Mouse (Mus musculus) left cerebral cortex, adult 18-20 months (tissue): Measurements from ENCODE around the gene Bri3bp. TPM values are rescaled to one million over a fixed set of nuclear protein-coding genes. Genes with fewer than 3 reads are reported as not detected.

Source experiments
- DNase-seq, 2 experiments: peaks; one replicate each; pipeline ENCODE4 v3.0.0; 2021 to 2022; ENCODE audit warnings: low spot score in 2 of 2, mixed read lengths in 1 of 2
- total RNA-seq, 2 experiments: library from RNA; stranded (reverse); gene quantifications; 2 replicates each; pipeline ENCODE4 v1.2.3; 2021

Bri3bp gene
- total RNA-seq, 2 experiments from 2014 or later: 91.8 to 96.3 TPM

GRCm38 (mm10) chr5:125448026-125448425, 6.7 kb downstream of the Bri3bp start:
- no peak for DNase-seq

- DNase-seq: no peak
Measured at GRCm38 (mm10) chr5:125448631-125449030, 7.3 kb downstream of the Bri3bp start.

GRCm38 (mm10) chr5:125449306-125449705, 7.9 kb downstream of the Bri3bp start:
- peak in 1 of 2 experiments; percentile 55 for DNase-seq

- no peak for DNase-seq
Measured at GRCm38 (mm10) chr5:125452573-125452972, 11.2 kb downstream of the Bri3bp start.

GRCm38 (mm10) chr5:125456100-125456499, 14.7 kb downstream of the Bri3bp start:
- DNase-seq: no peak

- DNase-seq: no peak
Measured at GRCm38 (mm10) chr5:125457538-125457937, 16.2 kb downstream of the Bri3bp start.

GRCm38 (mm10) chr5:125460574-125460973, 19.2 kb downstream of the Bri3bp start:
- no peak for DNase-seq

GRCm38 (mm10) chr5:125461868-125462445, 20.6 kb downstream of the Bri3bp start:
- DNase-seq: peak; percentile 30 to 56

- DNase-seq: no peak
Measured at GRCm38 (mm10) chr5:125465192-125465591, 23.8 kb downstream of the Bri3bp start.

GRCm38 (mm10) chr5:125465701-125466106, 24.3 kb downstream of the Bri3bp start:
- peak; percentile 94 to 98 for DNase-seq

- DNase-seq: no peak
Measured at GRCm38 (mm10) chr5:125466483-125466882, 25.1 kb downstream of the Bri3bp start.

GRCm38 (mm10) chr5:125467261-125467660, 25.9 kb downstream of the Bri3bp start:
- no peak for DNase-seq

GRCm38 (mm10) chr5:125470713-125471112, 29.3 kb downstream of the Bri3bp start:
- DNase-seq: no peak

- no peak for DNase-seq
Measured at GRCm38 (mm10) chr5:125472796-125473475, 31.6 kb downstream of the Bri3bp start.

GRCm38 (mm10) chr5:125475030-125475429, 33.7 kb downstream of the Bri3bp start:
- DNase-seq: no peak

- DNase-seq: peak; percentile 98
Measured at GRCm38 (mm10) chr5:125475601-125476285, 34.4 kb downstream of the Bri3bp start, which contains the start of gene Aacs. Gene Aacs, plus strand, starts transcription at chr5:125475814.

GRCm38 (mm10) chr5:125476286-125476625, 34.9 kb downstream of the Bri3bp start:
- no peak for DNase-seq

- DNase-seq: no peak
Measured at GRCm38 (mm10) chr5:125476799-125477198, 35.4 kb downstream of the Bri3bp start.

- no peak for DNase-seq
Measured at GRCm38 (mm10) chr5:125477533-125477932, 36.2 kb downstream of the Bri3bp start.

GRCm38 (mm10) chr5:125478037-125478436, 36.7 kb downstream of the Bri3bp start:
- DNase-seq: no peak

GRCm38 (mm10) chr5:125479376-125479775, 38.0 kb downstream of the Bri3bp start:
- no peak for DNase-seq
